In genomic region chr14:12036530-12037283, GRCm38 (mm10) we compare ENCODE assay signal across 22 mouse cellular contexts.
DNase-seq lines count a peak whose midpoint lies in the region; ATAC-seq and TF ChIP-seq lines count a peak whose summit lies in the region.
"Had no signal": no experiment of that assay in that cellular context is flagged by ENCODE, and none has a peak within 500 bp of the region (broad histone marks: within the 10 kb centered on the region; RNA-seq: fewer than 3 reads in every experiment).

No protein-coding gene starts in this region.

- peak; percentile 21 for DNase-seq in embryonic facial prominence, embryonic 14.5 days (ENCODE audit: low spot score)
- no peak for DNase-seq in embryonic facial prominence, embryonic 10.5 days (ENCODE audit: low spot score)
- DNase-seq in heart, adult 11 months: peak; percentile 77
- no peak for DNase-seq in heart, adult 9 months (ENCODE audit: low spot score in 2 of 2)
- DNase-seq in lung, postnatal 14 days: no peak
- peak; percentile 61 for DNase-seq in lung, postnatal 0 days (ENCODE audit: low spot score)
- DNase-seq in lung, adult 2 months: no peak
- DNase-seq: adrenal gland, adult 2 months; adrenal gland, adult 8-10 months; adrenal gland, postnatal 10 days; adrenal gland, postnatal 14 days; adrenal gland, postnatal 25 days; adrenal gland, postnatal 36 days; B cell, adult 2 months; cerebellum, adult 11 months; cerebellum, adult 11-12 months had no signal

- H3K4me3 ChIP-seq in embryonic facial prominence, embryonic 14.5 days (ENCODE audit: low read depth, low read length): no peak overlapping the region
- H3K4me3 ChIP-seq in embryonic facial prominence, embryonic 10.5 days: no peak overlapping the region
- H3K4me3 ChIP-seq in lung, embryonic 16.5 days (ENCODE audit: low read length): no peak overlapping the region
- no peak overlapping the region for H3K4me3 ChIP-seq in lung, postnatal 0 days (ENCODE audit: low read depth, low read length)
- no peak overlapping the region for H3K4me3 ChIP-seq in lung, adult 2 months (replicated peaks; ENCODE audit: extremely low read depth, low read depth, low read length)

- no peak for TF ChIP-seq CTCF in lung, postnatal 0 days (IDR thresholded peaks at IDR 0.05)
- TF ChIP-seq CTCF in lung, adult 2 months (IDR thresholded peaks at IDR 0.05; ENCODE audit: insufficient read depth, low read length): no peak

- TF ChIP-seq POLR2A in lung, adult 2 months (IDR thresholded peaks at IDR 0.05; ENCODE audit: borderline replicate concordance, extremely low read depth, low read depth, low read length): no peak

- no peak for ATAC-seq in embryonic facial prominence, embryonic 14.5 days (ENCODE audit: low read depth)
- ATAC-seq in lung, embryonic 16.5 days (ENCODE audit: low read depth): peak; percentile 45; the same call in 1 of the 2 replicates
- peak; percentile 91 for ATAC-seq in lung, postnatal 0 days
- ATAC-seq: activated CD4-positive, CD25-positive, alpha-beta regulatory T cell, adult 4 months; CD4-positive, CD25-positive, alpha-beta regulatory T cell, adult 4 months; Patski had no signal

- H3K27me3 ChIP-seq in embryonic facial prominence, embryonic 14.5 days (replicated peaks; ENCODE audit: control insufficient read depth, insufficient read depth, low read length): no peaks in the 10 kb centered on the region
- no peaks in the 10 kb centered on the region for H3K27me3 ChIP-seq in embryonic facial prominence, embryonic 10.5 days (replicated peaks; ENCODE audit: low read depth, poor library complexity, severe bottlenecking)
- H3K27me3 ChIP-seq in lung, embryonic 16.5 days (ENCODE audit: control insufficient read depth, insufficient read depth, low read depth, low read length): no peaks in the 10 kb centered on the region
- H3K27me3 ChIP-seq in lung, postnatal 0 days (replicated peaks; ENCODE audit: insufficient read depth, low read length): no peaks in the 10 kb centered on the region
- H3K27me3 ChIP-seq: CH12.LX, Patski had no signal

- WGBS in embryonic facial prominence, embryonic 14.5 days: 77% methylated on average over 11 of the region's 11 CpGs
- WGBS in embryonic facial prominence, embryonic 10.5 days: 85% methylated on average over 11 of the region's 11 CpGs
- 74% methylated on average over 11 of the region's 11 CpGs for WGBS in lung, embryonic 16.5 days
- WGBS in lung, postnatal 0 days: 60% methylated on average over 11 of the region's 11 CpGs
- 77% methylated on average over 11 of the region's 11 CpGs for WGBS in lung, adult 2 months

- peak; percentile 78 for TF ChIP-seq EP300 in lung, postnatal 0 days (IDR thresholded peaks at IDR 0.05)

- H3K9ac ChIP-seq in embryonic facial prominence, embryonic 14.5 days (ENCODE audit: low read depth, low read length): no peak overlapping the region
- H3K9ac ChIP-seq in lung, embryonic 16.5 days (ENCODE audit: low read length): no peak overlapping the region
- no peak overlapping the region for H3K9ac ChIP-seq in lung, postnatal 0 days (replicated peaks; ENCODE audit: low read depth)

- H3K4me1 ChIP-seq in embryonic facial prominence, embryonic 14.5 days (ENCODE audit: control insufficient read depth, insufficient read depth, low read length): no peaks in the 10 kb centered on the region
- no peaks in the 10 kb centered on the region for H3K4me1 ChIP-seq in embryonic facial prominence, embryonic 10.5 days
- no peaks in the 10 kb centered on the region for H3K4me1 ChIP-seq in lung, embryonic 16.5 days (replicated peaks; ENCODE audit: control insufficient read depth, insufficient read depth, low read length)
- H3K4me1 ChIP-seq in lung, postnatal 0 days (ENCODE audit: insufficient read depth, low read depth, low read length): no peaks in the 10 kb centered on the region; the same call in 1 of the 2 replicates
- H3K4me1 ChIP-seq in lung, adult 2 months (ENCODE audit: control insufficient read depth, insufficient read depth, low read length): no peaks in the 10 kb centered on the region; the same call in none of the 2 replicates

- H3K27ac ChIP-seq in embryonic facial prominence, embryonic 14.5 days (replicated peaks; ENCODE audit: low read depth, low read length): no peak overlapping the region
- no peak overlapping the region for H3K27ac ChIP-seq in embryonic facial prominence, embryonic 10.5 days (replicated peaks)
- H3K27ac ChIP-seq in lung, embryonic 16.5 days (ENCODE audit: low read length): no peak overlapping the region
- no peak overlapping the region for H3K27ac ChIP-seq in lung, postnatal 0 days (ENCODE audit: low read length)

- no peak overlapping the region for H3K4me2 ChIP-seq in embryonic facial prominence, embryonic 14.5 days (ENCODE audit: low read depth, low read length)
- no peak overlapping the region for H3K4me2 ChIP-seq in lung, embryonic 16.5 days (ENCODE audit: low read depth, low read length)
- no peak overlapping the region for H3K4me2 ChIP-seq in lung, postnatal 0 days (replicated peaks; ENCODE audit: low read depth, low read length)

- no peaks in the 10 kb centered on the region for H3K36me3 ChIP-seq in embryonic facial prominence, embryonic 14.5 days (ENCODE audit: control insufficient read depth, insufficient read depth, low read length)
- no peaks in the 10 kb centered on the region for H3K36me3 ChIP-seq in embryonic facial prominence, embryonic 10.5 days (replicated peaks)
- no peaks in the 10 kb centered on the region for H3K36me3 ChIP-seq in lung, embryonic 16.5 days (ENCODE audit: control insufficient read depth, insufficient read depth, low read length)
- no peaks in the 10 kb centered on the region for H3K36me3 ChIP-seq in lung, postnatal 0 days (ENCODE audit: insufficient read depth, low read length)
- H3K36me3 ChIP-seq: G1E had no signal

- H3K9me3 ChIP-seq in embryonic facial prominence, embryonic 14.5 days (ENCODE audit: control insufficient read depth, low read length): no peaks in the 10 kb centered on the region
- peaks cover under 1% of the 10 kb centered on the region; the same call in 1 of the 2 replicates for H3K9me3 ChIP-seq in embryonic facial prominence, embryonic 10.5 days
- H3K9me3 ChIP-seq in lung, embryonic 16.5 days (ENCODE audit: control insufficient read depth, low read length): no peaks in the 10 kb centered on the region
- no peaks in the 10 kb centered on the region for H3K9me3 ChIP-seq in lung, postnatal 0 days (ENCODE audit: low read length)

Comparison
In these comparisons a context has a peak if more than half of its experiments do, and no peak if none do; other contexts are left out.
1. DNase-seq: peak in embryonic facial prominence, embryonic 14.5 days (single experiment), heart, adult 11 months (single experiment) and lung, postnatal 0 days (single experiment); none in embryonic facial prominence, embryonic 10.5 days (single experiment), heart, adult 9 months (0 of 2), lung, postnatal 14 days (single experiment) and lung, adult 2 months (single experiment).